23 mouse cellular contexts compared by ENCODE assay signal in the genomic region with DNA sequence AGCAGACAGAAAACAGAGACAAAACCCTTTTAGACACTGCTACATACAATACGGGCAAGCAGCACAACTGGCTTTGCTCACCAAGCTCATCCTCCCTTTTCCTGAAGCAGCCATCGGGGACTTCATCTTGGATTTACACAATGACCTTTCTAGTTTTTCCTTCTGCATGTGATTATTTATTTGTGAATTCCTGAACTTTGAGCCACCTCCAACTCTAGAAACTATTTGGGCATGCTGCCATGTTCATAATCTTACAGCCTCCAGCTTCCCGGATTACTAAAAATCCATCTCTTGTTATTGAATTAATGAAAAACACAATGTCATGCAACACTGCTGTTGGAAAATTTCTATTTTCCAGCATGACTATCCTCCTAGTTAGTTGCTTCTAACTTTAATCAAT.
A peak's percentile ranks its signal among the peaks of the same experiment; 100 is the strongest.
DNase-seq lines count a peak whose midpoint lies in the region; ATAC-seq and TF ChIP-seq lines count a peak whose summit lies in the region.
"Had no signal": no experiment of that assay in that cellular context is flagged by ENCODE, and none has a peak within 500 bp of the region (broad histone marks: within the 10 kb centered on the region; RNA-seq: fewer than 3 reads in every experiment).

No protein-coding gene starts in this region.

- no peaks in the 10 kb centered on the region for H3K9me3 ChIP-seq in kidney, embryonic 14.5 days (ENCODE audit: control insufficient read depth, low read length)
- H3K9me3 ChIP-seq: embryonic facial prominence, embryonic 15.5 days; forebrain, embryonic 10.5 days; heart, embryonic 10.5 days; hindbrain, embryonic 12.5 days; limb, embryonic 15.5 days; megakaryocyte, embryonic 14.5 days; midbrain, embryonic 15.5 days had no signal

- H3K4me1 ChIP-seq in kidney, adult 2 months (ENCODE audit: control insufficient read depth, insufficient read depth, low read length): peaks cover 5% of the 10 kb centered on the region; the same call in 1 of the 2 replicates
- H3K4me1 ChIP-seq in kidney, embryonic 14.5 days (ENCODE audit: control insufficient read depth, insufficient read depth, low read length): no peaks in the 10 kb centered on the region
- H3K4me1 ChIP-seq: embryonic facial prominence, embryonic 15.5 days; forebrain, embryonic 10.5 days; heart, embryonic 10.5 days; limb, embryonic 15.5 days; megakaryocyte, embryonic 14.5 days; midbrain, embryonic 15.5 days had no signal

- H3K4me2 ChIP-seq in kidney, embryonic 14.5 days (replicated peaks; ENCODE audit: low read depth, low read length): no peak overlapping the region
- H3K4me2 ChIP-seq: embryonic facial prominence, embryonic 15.5 days; hindbrain, embryonic 12.5 days; limb, embryonic 15.5 days; midbrain, embryonic 15.5 days had no signal

- no peak for TF ChIP-seq CTCF in kidney, adult 2 months (conservative IDR thresholded peaks at IDR 0.05; ENCODE audit: insufficient read depth, insufficient read length, low read depth, low read length)

- H3K9ac ChIP-seq in kidney, embryonic 14.5 days (ENCODE audit: low read depth, low read length): no peak overlapping the region
- H3K9ac ChIP-seq: embryonic facial prominence, embryonic 15.5 days; hindbrain, embryonic 12.5 days; limb, embryonic 15.5 days; liver, postnatal 0 days; midbrain, embryonic 15.5 days had no signal

- H3K27me3 ChIP-seq in kidney, adult 2 months (replicated peaks; ENCODE audit: control insufficient read depth, insufficient read depth, low read length): no peaks in the 10 kb centered on the region
- H3K27me3 ChIP-seq in kidney, embryonic 14.5 days (ENCODE audit: control insufficient read depth, insufficient read depth, low read length): no peaks in the 10 kb centered on the region
- H3K27me3 ChIP-seq: embryonic facial prominence, embryonic 15.5 days; hindbrain, embryonic 12.5 days; limb, embryonic 15.5 days; megakaryocyte, embryonic 14.5 days; midbrain, embryonic 15.5 days had no signal

- no peak for TF ChIP-seq POLR2A in kidney, adult 2 months (IDR thresholded peaks at IDR 0.05; ENCODE audit: low read depth, low read length)

- H3K4me3 ChIP-seq in kidney, adult 2 months (ENCODE audit: insufficient read depth, low read depth, low read length): no peak overlapping the region
- H3K4me3 ChIP-seq in kidney, embryonic 14.5 days (ENCODE audit: low read length): no peak overlapping the region
- H3K4me3 ChIP-seq: embryonic facial prominence, embryonic 15.5 days; forebrain, embryonic 10.5 days; heart, embryonic 10.5 days; hindbrain, embryonic 12.5 days; layer of hippocampus, adult 2 months; limb, embryonic 15.5 days; megakaryocyte, embryonic 14.5 days; midbrain, embryonic 15.5 days had no signal

- WGBS in kidney, adult 2 months: 27% methylated on average over 3 of the region's 3 CpGs
- 57% methylated on average over 3 of the region's 3 CpGs for WGBS in kidney, embryonic 14.5 days

- ATAC-seq in kidney, embryonic 14.5 days (ENCODE audit: low FRiP score, low TSS enrichment): no peak
- ATAC-seq: activated CD4-positive, CD25-positive, alpha-beta regulatory T cell, adult 4 months; liver, postnatal 0 days; midbrain, embryonic 15.5 days had no signal

- H3K27ac ChIP-seq in kidney, adult 2 months (ENCODE audit: insufficient read depth, low read depth, low read length): no peak overlapping the region
- H3K27ac ChIP-seq in kidney, embryonic 14.5 days (ENCODE audit: low read depth, low read length): no peak overlapping the region
- H3K27ac ChIP-seq: embryonic facial prominence, embryonic 15.5 days; forebrain, embryonic 10.5 days; heart, embryonic 10.5 days; hindbrain, embryonic 12.5 days; layer of hippocampus, adult 2 months; limb, embryonic 15.5 days; midbrain, embryonic 15.5 days had no signal

- H3K36me3 ChIP-seq in kidney, adult 2 months (ENCODE audit: control insufficient read depth, insufficient read depth, low read length): no peaks in the 10 kb centered on the region
- no peaks in the 10 kb centered on the region for H3K36me3 ChIP-seq in kidney, embryonic 14.5 days (ENCODE audit: control insufficient read depth, insufficient read depth, low read length)
- H3K36me3 ChIP-seq: embryonic facial prominence, embryonic 15.5 days; heart, embryonic 10.5 days; hindbrain, embryonic 12.5 days; limb, embryonic 15.5 days; midbrain, embryonic 15.5 days had no signal

- DNase-seq in kidney, adult 2 months: peak; percentile 79
- DNase-seq in ovary, postnatal 14 days (ENCODE audit: low spot score): peak; percentile 2
- DNase-seq in ovary, adult 18-20 months (ENCODE audit: low spot score): no peak
- peak; percentile 39 for DNase-seq in kidney, postnatal 10 days
- DNase-seq in urinary bladder, adult 2 months (ENCODE audit: low spot score): no peak
- DNase-seq in retina, postnatal 1 day: no peak
- DNase-seq: adrenal gland, postnatal 25 days; cerebellum, adult 11 months; cerebellum, postnatal 10 days; gastrocnemius, postnatal 36 days; layer of hippocampus, postnatal 36 days; liver, postnatal 0 days; right cerebral cortex, postnatal 4 days had no signal

Comparison
In these comparisons a context has a peak if more than half of its experiments do, and no peak if none do; other contexts are left out.
1. DNase-seq: peak in kidney, adult 2 months (single experiment), ovary, postnatal 14 days (single experiment) and kidney, postnatal 10 days (single experiment); none in ovary, adult 18-20 months (single experiment), urinary bladder, adult 2 months (single experiment) and retina, postnatal 1 day (single experiment).